Mouse (Mus musculus): Measurements from ENCODE around the gene Timp3. TPM values are rescaled to one million over a fixed set of nuclear protein-coding genes. Genes with fewer than 3 reads are reported as not detected.

The Timp3 gene
- polyA plus RNA-seq, 1 experiment = 30.5 TPM

GRCm38 (mm10) chr10:86359208-86359607 is 59.0 kb downstream of the Timp3 start:
- 79% methylated on average over 2 of the region's 2 CpGs for WGBS
- H3K27ac ChIP-seq (ENCODE audit: control insufficient read depth, insufficient read depth, low read length) = no peak overlapping the region
- no peak overlapping the region for H3K4me3 ChIP-seq (ENCODE audit: control insufficient read depth, insufficient read depth, low read length)
- no peak for DNase-seq
- H3K27me3 ChIP-seq (ENCODE audit: control insufficient read depth, insufficient read depth, low read length) = no peaks in the 10 kb centered on the region
- TF ChIP-seq CTCF (IDR thresholded peaks at IDR 0.05; ENCODE audit: borderline replicate concordance, control insufficient read depth, extremely low read depth, insufficient read depth, low read length, poor library complexity) (no peak), POLR2A (IDR thresholded peaks at IDR 0.05; ENCODE audit: control insufficient read depth, extremely low read depth, insufficient read depth, low read length, poor library complexity) (no peak)
- no peaks in the 10 kb centered on the region for H3K36me3 ChIP-seq (ENCODE audit: control insufficient read depth, insufficient read depth, low read length)
- H3K4me1 ChIP-seq (replicated peaks; ENCODE audit: control insufficient read depth, insufficient read depth, low read length) = no peaks in the 10 kb centered on the region

- H3K27ac ChIP-seq (ENCODE audit: control insufficient read depth, insufficient read depth, low read length) = no peak overlapping the region
- no peaks in the 10 kb centered on the region for H3K27me3 ChIP-seq (ENCODE audit: control insufficient read depth, insufficient read depth, low read length)
- no peak overlapping the region for H3K4me3 ChIP-seq (ENCODE audit: control insufficient read depth, insufficient read depth, low read length)
- TF ChIP-seq CTCF (IDR thresholded peaks at IDR 0.05; ENCODE audit: borderline replicate concordance, control insufficient read depth, extremely low read depth, insufficient read depth, low read length, poor library complexity) = no peak
- TF ChIP-seq POLR2A (IDR thresholded peaks at IDR 0.05; ENCODE audit: control insufficient read depth, extremely low read depth, insufficient read depth, low read length, poor library complexity) = no peak
- H3K36me3 ChIP-seq (ENCODE audit: control insufficient read depth, insufficient read depth, low read length) = no peaks in the 10 kb centered on the region
- no peak for DNase-seq
- 66% methylated on average over 4 of the region's 4 CpGs for WGBS
- H3K4me1 ChIP-seq (replicated peaks; ENCODE audit: control insufficient read depth, insufficient read depth, low read length) = no peaks in the 10 kb centered on the region
These were observed 59.5 kb downstream of the Timp3 start for GRCm38 (mm10) chr10:86359699-86360098.

DNA sequence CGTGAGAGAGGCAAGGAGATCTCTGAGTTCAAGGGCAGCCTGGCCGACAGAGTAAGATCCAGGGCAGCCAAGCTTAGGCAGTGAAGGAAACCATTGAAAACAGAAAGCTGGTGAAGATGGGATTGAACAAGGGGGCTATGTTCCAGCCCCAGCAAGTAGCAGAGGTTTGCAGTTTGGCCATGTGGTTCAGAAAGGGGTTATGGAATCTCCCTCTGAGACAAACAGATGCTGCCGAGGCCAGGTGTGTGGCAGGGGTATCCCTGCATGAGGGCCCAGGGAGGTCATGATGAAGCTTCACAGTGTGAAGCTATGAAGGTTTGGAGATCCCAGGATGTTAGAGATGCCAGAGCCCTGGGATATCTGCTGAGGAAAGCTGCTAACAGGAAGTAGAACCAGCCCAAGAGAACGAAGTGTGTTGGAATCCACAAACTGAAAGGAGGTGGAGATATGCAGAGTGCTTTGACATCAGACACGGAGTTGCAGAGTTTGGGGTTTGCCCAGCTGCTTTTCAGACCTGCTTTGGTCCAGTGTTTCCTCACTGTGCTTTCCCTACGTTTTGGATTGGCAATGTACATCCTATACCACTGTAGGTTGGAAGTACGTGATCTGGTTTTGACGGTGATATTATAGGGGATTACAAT is 63.6 kb downstream of the Timp3 start:
- no peak for DNase-seq
- TF ChIP-seq POLR2A (IDR thresholded peaks at IDR 0.05; ENCODE audit: control insufficient read depth, extremely low read depth, insufficient read depth, low read length, poor library complexity) (no peak), CTCF (IDR thresholded peaks at IDR 0.05; ENCODE audit: borderline replicate concordance, control insufficient read depth, extremely low read depth, insufficient read depth, low read length, poor library complexity) (no peak)
- Histone ChIP-seq H3K4me3 (ENCODE audit: control insufficient read depth, insufficient read depth, low read length) (no peak overlapping the region), H3K36me3 (ENCODE audit: control insufficient read depth, insufficient read depth, low read length) (no peaks in the 10 kb centered on the region), H3K27ac (ENCODE audit: control insufficient read depth, insufficient read depth, low read length) (no peak overlapping the region), H3K27me3 (ENCODE audit: control insufficient read depth, insufficient read depth, low read length) (no peaks in the 10 kb centered on the region), H3K4me1 (replicated peaks; ENCODE audit: control insufficient read depth, insufficient read depth, low read length) (peaks cover 5% of the 10 kb centered on the region)
- 88% methylated on average over 8 of the region's 8 CpGs for WGBS

DNA sequence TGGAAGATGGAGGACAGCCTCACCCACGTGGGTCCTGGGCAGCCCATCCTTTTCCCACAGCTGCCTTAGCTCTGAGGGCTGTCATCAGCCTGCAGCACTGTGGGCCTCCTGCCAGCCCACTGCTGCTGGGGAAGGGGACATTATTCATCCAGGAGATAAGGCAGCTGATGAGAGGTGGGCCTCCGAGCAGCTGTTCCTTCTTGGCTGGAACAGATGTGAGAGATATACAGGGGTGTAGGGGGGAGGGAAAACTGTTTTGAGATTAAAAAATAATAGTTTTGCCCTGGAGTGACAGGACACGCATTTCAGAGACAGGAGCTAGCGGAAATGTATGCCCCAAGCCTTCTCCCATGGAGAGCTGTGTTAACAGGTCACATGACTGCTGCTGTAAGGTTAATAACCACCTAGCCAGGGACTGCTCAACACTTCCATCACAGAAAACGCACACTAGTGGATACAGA is 65.5 kb downstream of the Timp3 start:
- Histone ChIP-seq H3K4me3 (ENCODE audit: control insufficient read depth, insufficient read depth, low read length) (no peak overlapping the region), H3K36me3 (ENCODE audit: control insufficient read depth, insufficient read depth, low read length) (no peaks in the 10 kb centered on the region), H3K4me1 (replicated peaks; ENCODE audit: control insufficient read depth, insufficient read depth, low read length) (peaks cover 5% of the 10 kb centered on the region), H3K27me3 (ENCODE audit: control insufficient read depth, insufficient read depth, low read length) (no peaks in the 10 kb centered on the region), H3K27ac (ENCODE audit: control insufficient read depth, insufficient read depth, low read length) (no peak overlapping the region)
- 57% methylated on average over 5 of the region's 5 CpGs for WGBS
- DNase-seq = no peak
- no peak for TF ChIP-seq CTCF (IDR thresholded peaks at IDR 0.05; ENCODE audit: borderline replicate concordance, control insufficient read depth, extremely low read depth, insufficient read depth, low read length, poor library complexity)
- TF ChIP-seq POLR2A (IDR thresholded peaks at IDR 0.05; ENCODE audit: control insufficient read depth, extremely low read depth, insufficient read depth, low read length, poor library complexity) = no peak

GRCm38 (mm10) chr10:86367346-86367745 is 67.2 kb downstream of the Timp3 start:
- no peak for DNase-seq
- Histone ChIP-seq H3K27ac (ENCODE audit: control insufficient read depth, insufficient read depth, low read length) (no peak overlapping the region), H3K36me3 (ENCODE audit: control insufficient read depth, insufficient read depth, low read length) (no peaks in the 10 kb centered on the region), H3K4me3 (ENCODE audit: control insufficient read depth, insufficient read depth, low read length) (no peak overlapping the region), H3K27me3 (ENCODE audit: control insufficient read depth, insufficient read depth, low read length) (no peaks in the 10 kb centered on the region), H3K4me1 (replicated peaks; ENCODE audit: control insufficient read depth, insufficient read depth, low read length) (peaks cover 5% of the 10 kb centered on the region)
- TF ChIP-seq CTCF (IDR thresholded peaks at IDR 0.05; ENCODE audit: borderline replicate concordance, control insufficient read depth, extremely low read depth, insufficient read depth, low read length, poor library complexity) (no peak), POLR2A (IDR thresholded peaks at IDR 0.05; ENCODE audit: control insufficient read depth, extremely low read depth, insufficient read depth, low read length, poor library complexity) (no peak)
- 95% methylated on average over 4 of the region's 4 CpGs for WGBS

GRCm38 (mm10) chr10:86368811-86369210 is 68.6 kb downstream of the Timp3 start:
- DNase-seq = no peak
- Histone ChIP-seq H3K4me3 (ENCODE audit: control insufficient read depth, insufficient read depth, low read length) (no peak overlapping the region), H3K27ac (ENCODE audit: control insufficient read depth, insufficient read depth, low read length) (no peak overlapping the region), H3K36me3 (ENCODE audit: control insufficient read depth, insufficient read depth, low read length) (no peaks in the 10 kb centered on the region), H3K4me1 (replicated peaks; ENCODE audit: control insufficient read depth, insufficient read depth, low read length) (peaks cover 5% of the 10 kb centered on the region), H3K27me3 (ENCODE audit: control insufficient read depth, insufficient read depth, low read length) (no peaks in the 10 kb centered on the region)
- TF ChIP-seq POLR2A (IDR thresholded peaks at IDR 0.05; ENCODE audit: control insufficient read depth, extremely low read depth, insufficient read depth, low read length, poor library complexity) = no peak
- WGBS = 95% methylated on average over 12 of the region's 12 CpGs

- no peaks in the 10 kb centered on the region for H3K27me3 ChIP-seq (ENCODE audit: control insufficient read depth, insufficient read depth, low read length)
- no peaks in the 10 kb centered on the region for H3K36me3 ChIP-seq (ENCODE audit: control insufficient read depth, insufficient read depth, low read length)
- no peak for DNase-seq
- H3K4me3 ChIP-seq (ENCODE audit: control insufficient read depth, insufficient read depth, low read length) = no peak overlapping the region
- no peak for TF ChIP-seq CTCF (IDR thresholded peaks at IDR 0.05; ENCODE audit: borderline replicate concordance, control insufficient read depth, extremely low read depth, insufficient read depth, low read length, poor library complexity)
- no peak for TF ChIP-seq POLR2A (IDR thresholded peaks at IDR 0.05; ENCODE audit: control insufficient read depth, extremely low read depth, insufficient read depth, low read length, poor library complexity)
- no peak overlapping the region for H3K27ac ChIP-seq (ENCODE audit: control insufficient read depth, insufficient read depth, low read length)
- 88% methylated on average over 4 of the region's 4 CpGs for WGBS
- H3K4me1 ChIP-seq (replicated peaks; ENCODE audit: control insufficient read depth, insufficient read depth, low read length) = peaks cover 5% of the 10 kb centered on the region
These were observed 69.2 kb downstream of the Timp3 start for GRCm38 (mm10) chr10:86369346-86369745.

All from thymus, adult 2 months (tissue).